ENCODE assay signal across 8 mouse cellular contexts in the genomic region with DNA sequence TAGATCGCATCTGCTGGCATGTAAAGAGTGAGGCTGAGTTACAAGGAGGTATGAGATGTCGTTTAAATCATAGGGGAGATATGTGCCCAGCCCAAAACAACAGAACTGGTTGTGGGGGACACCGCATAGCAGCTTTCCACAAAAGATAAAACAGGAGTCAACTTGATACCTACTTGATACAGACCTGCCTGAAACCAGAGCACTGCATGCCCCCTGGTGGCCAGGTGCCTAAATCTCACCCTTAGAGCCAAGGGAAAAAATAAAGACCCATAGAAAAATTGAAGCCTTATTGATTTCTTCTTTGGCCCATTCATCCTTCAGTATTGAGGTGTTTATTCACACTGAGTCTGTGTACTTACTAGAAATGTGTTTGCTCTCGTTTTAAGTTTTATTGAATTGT. TPM values are rescaled to one million over a fixed set of nuclear protein-coding genes. Genes with fewer than 3 reads are reported as not detected.
DNase-seq lines count a peak whose midpoint lies in the region; ATAC-seq and TF ChIP-seq lines count a peak whose summit lies in the region.

No protein-coding gene starts in this region.

- H3K9me3 ChIP-seq in kidney, embryonic 14.5 days (ENCODE audit: control insufficient read depth, low read length): peaks cover 3% of the 10 kb centered on the region; the same call in 1 of the 2 replicates
- H3K9me3 ChIP-seq in CH12.LX (replicated peaks; ENCODE audit: low read length): peaks cover 5% of the 10 kb centered on the region
- no peaks in the 10 kb centered on the region for H3K9me3 ChIP-seq in embryonic facial prominence, embryonic 14.5 days (ENCODE audit: control insufficient read depth, low read length)

- no peak overlapping the region for H3K4me2 ChIP-seq in kidney, embryonic 14.5 days (replicated peaks; ENCODE audit: low read depth, low read length)
- no peak overlapping the region for H3K4me2 ChIP-seq in CH12.LX (ENCODE audit: insufficient read depth, low read depth, poor library complexity, severe bottlenecking)
- H3K4me2 ChIP-seq in embryonic facial prominence, embryonic 14.5 days (ENCODE audit: low read depth, low read length): no peak overlapping the region

- H3K27ac ChIP-seq in kidney, adult 2 months (ENCODE audit: insufficient read depth, low read depth, low read length): no peak overlapping the region
- no peak overlapping the region for H3K27ac ChIP-seq in kidney, embryonic 14.5 days (ENCODE audit: low read depth, low read length)
- H3K27ac ChIP-seq in CH12.LX (ENCODE audit: insufficient read depth, low read depth): no peak overlapping the region
- H3K27ac ChIP-seq in embryonic facial prominence, embryonic 14.5 days (replicated peaks; ENCODE audit: low read depth, low read length): no peak overlapping the region

- TF ChIP-seq EP300 in CH12.LX (IDR thresholded peaks at IDR 0.05; ENCODE audit: low read length): no peak

- peak; percentile 58 for DNase-seq in kidney, adult 2 months
- peak; percentile 35 for DNase-seq in CH12.LX (ENCODE audit: extremely low read depth)
- DNase-seq in adrenal gland, postnatal 14 days: peak; percentile 46
- DNase-seq in embryonic facial prominence, embryonic 14.5 days (ENCODE audit: low spot score): peak; percentile 10
- DNase-seq in neural tube, embryonic 10.5 days (ENCODE audit: extremely low spot score, low spot score): no peak
- DNase-seq in layer of hippocampus, adult 8-10 months (ENCODE audit: low spot score in 2 of 2): no peak

- H3K79me2 ChIP-seq in CH12.LX (replicated peaks; ENCODE audit: control insufficient read depth, extremely low read depth, insufficient read depth, poor library complexity, severe bottlenecking): no peaks in the 10 kb centered on the region

- 71% methylated on average over 4 of the region's 4 CpGs for WGBS in kidney, adult 2 months
- 83% methylated on average over 4 of the region's 4 CpGs for WGBS in kidney, embryonic 14.5 days
- 73% methylated on average over 4 of the region's 4 CpGs for WGBS in embryonic facial prominence, embryonic 14.5 days

- ATAC-seq in kidney, embryonic 14.5 days (ENCODE audit: low FRiP score, low TSS enrichment): no peak
- ATAC-seq in embryonic facial prominence, embryonic 14.5 days (ENCODE audit: low read depth): no peak
- peak; percentile 65 for ATAC-seq in megakaryocyte, adult 5-6 weeks (ENCODE audit: poor library complexity, severe bottlenecking)

- no peak for TF ChIP-seq POLR2A in kidney, adult 2 months (IDR thresholded peaks at IDR 0.05; ENCODE audit: low read depth, low read length)
- no peak for TF ChIP-seq POLR2A in CH12.LX (IDR thresholded peaks at IDR 0.05; ENCODE audit: low read depth, low read length)

- H3K4me1 ChIP-seq in kidney, adult 2 months (ENCODE audit: control insufficient read depth, insufficient read depth, low read length): no peaks in the 10 kb centered on the region
- no peaks in the 10 kb centered on the region for H3K4me1 ChIP-seq in kidney, embryonic 14.5 days (ENCODE audit: control insufficient read depth, insufficient read depth, low read length)
- H3K4me1 ChIP-seq in CH12.LX (ENCODE audit: control insufficient read depth in 1 of 2, insufficient read depth in 2 of 2): peaks cover 0 to 23% of the 10 kb centered on the region in 2 experiments; a peak in 3 of 4 replicates
- no peaks in the 10 kb centered on the region for H3K4me1 ChIP-seq in embryonic facial prominence, embryonic 14.5 days (ENCODE audit: control insufficient read depth, insufficient read depth, low read length)

- H3K4me3 ChIP-seq in kidney, adult 2 months (ENCODE audit: insufficient read depth, low read depth, low read length): no peak overlapping the region
- no peak overlapping the region for H3K4me3 ChIP-seq in kidney, embryonic 14.5 days (ENCODE audit: low read length)
- H3K4me3 ChIP-seq in CH12.LX (replicated peaks in 1 of 3; ENCODE audit: low read depth in 2 of 3, low read length in 2 of 3, poor library complexity in 1 of 3): no peak overlapping the region
- H3K4me3 ChIP-seq in embryonic facial prominence, embryonic 14.5 days (ENCODE audit: low read depth, low read length): no peak overlapping the region

- no peaks in the 10 kb centered on the region for H3K27me3 ChIP-seq in kidney, adult 2 months (replicated peaks; ENCODE audit: control insufficient read depth, insufficient read depth, low read length)
- H3K27me3 ChIP-seq in kidney, embryonic 14.5 days (ENCODE audit: control insufficient read depth, insufficient read depth, low read length): no peaks in the 10 kb centered on the region
- no peaks in the 10 kb centered on the region for H3K27me3 ChIP-seq in CH12.LX (replicated peaks)
- no peaks in the 10 kb centered on the region for H3K27me3 ChIP-seq in embryonic facial prominence, embryonic 14.5 days (replicated peaks; ENCODE audit: control insufficient read depth, insufficient read depth, low read length)

- dilution Hi-C loops in CH12.LX (cut with MboI; ENCODE audit: extremely low pct_ligation_motif_present, extremely low pct_unique_long_range_greater_than_20kb, low sequenced_read_pairs): no loop called here

- in situ Hi-C loops in CH12.LX (cut with MboI; ENCODE audit: low pct_ligation_motif_present, low pct_unique_long_range_greater_than_20kb, low sequenced_read_pairs): loop anchor here (25.0 kb wide), 1 partner anchor 230 kb away; no protein-coding TSS in a partner anchor

- TF ChIP-seq RAD21 in CH12.LX (IDR thresholded peaks at IDR 0.05; ENCODE audit: low read depth, low read length): peak; percentile 73

- H3K9ac ChIP-seq in kidney, embryonic 14.5 days (ENCODE audit: low read depth, low read length): no peak overlapping the region
- no peak overlapping the region for H3K9ac ChIP-seq in CH12.LX (ENCODE audit: insufficient read depth, low read depth)
- H3K9ac ChIP-seq in embryonic facial prominence, embryonic 14.5 days (ENCODE audit: low read depth, low read length): no peak overlapping the region

- H3K36me3 ChIP-seq in kidney, adult 2 months (ENCODE audit: control insufficient read depth, insufficient read depth, low read length): no peaks in the 10 kb centered on the region
- peaks cover 8% of the 10 kb centered on the region; the same call in 1 of the 2 replicates for H3K36me3 ChIP-seq in kidney, embryonic 14.5 days (ENCODE audit: control insufficient read depth, insufficient read depth, low read length)
- peaks cover 52 to 91% of the 10 kb centered on the region in 2 experiments for H3K36me3 ChIP-seq in CH12.LX (replicated peaks in 1 of 2; ENCODE audit: control insufficient read depth in 1 of 2, insufficient read depth in 1 of 2, low read length in 1 of 2)
- H3K36me3 ChIP-seq in embryonic facial prominence, embryonic 14.5 days (ENCODE audit: control insufficient read depth, insufficient read depth, low read length): peaks cover 9% of the 10 kb centered on the region; the same call in 1 of the 2 replicates

- TF ChIP-seq CTCF in kidney, adult 2 months (conservative IDR thresholded peaks at IDR 0.05; ENCODE audit: insufficient read depth, insufficient read length, low read depth, low read length): peak; percentile 73
- TF ChIP-seq CTCF in CH12.LX (conservative IDR thresholded peaks at IDR 0.05 in 1 of 2, IDR thresholded peaks at IDR 0.05 in 1 of 2; ENCODE audit: low read depth in 2 of 2, low read length in 2 of 2): peak; percentile 42 to 83; a peak in 3 of 4 replicates

TF ChIP-seq in CH12.LX, 34 proteins besides CTCF, POLR2A, EP300 and RAD21:
- no peak for TF ChIP-seq ZNF384 (IDR thresholded peaks at IDR 0.05; ENCODE audit: low read depth, low read length)
- peak; percentile 77 for TF ChIP-seq SMC3 (IDR thresholded peaks at IDR 0.05; ENCODE audit: low read depth, low read length)

RNA-seq across cellular contexts. Expression of a gene that starts 45.5 kb away (rescaled TPM):
- polyA plus RNA-seq in kidney, adult 2 months (2012; rRNA removed): 0.41 TPM in 1 of 2 replicates, not detected in the other
- 0.22 and 0.51 TPM in 2 replicates for polyA plus RNA-seq in kidney, embryonic 14.5 days (2014; fragmentation: Nextera tagmentation; extraction: Ambion mirVana)
- total RNA-seq in CH12.LX (2012; rRNA removed): 0.04 TPM in 1 of 2 replicates, not detected in the other
- 0.24 and 0.32 TPM in 2 replicates for total RNA-seq in CH12.LX (2014; rRNA removed)
- polyA plus RNA-seq in CH12.LX (2012; ENCODE audit: insufficient read length, low read depth): 0.18 and 0.24 TPM in 2 replicates
- total RNA-seq in adrenal gland, postnatal 14 days (2021): 0.98 and 1.0 TPM in 2 replicates
- polyA plus RNA-seq in embryonic facial prominence, embryonic 14.5 days (2014; fragmentation: Nextera tagmentation; extraction: Ambion mirVana): 3.0 and 3.8 TPM in 2 replicates
- not detected in 2 replicates for total RNA-seq in megakaryocyte, adult 5-6 weeks (2015)
- 0.18 TPM in 1 of 2 replicates, not detected in the other for total RNA-seq in megakaryocyte, adult 5-6 weeks (2017)
- 1 to 10 TPM; 3.9 to 7.5 (median 6.2) TPM for total RNA-seq in layer of hippocampus, adult 8-10 months (2022)

Comparison
In these comparisons a context has a peak if more than half of its experiments do, and no peak if none do; other contexts are left out.
1. DNase-seq: peak in kidney, adult 2 months (single experiment), CH12.LX (single experiment), adrenal gland, postnatal 14 days (single experiment) and embryonic facial prominence, embryonic 14.5 days (single experiment); none in neural tube, embryonic 10.5 days (single experiment) and layer of hippocampus, adult 8-10 months (0 of 2).